Mouse (Mus musculus) erythroblast, embryonic 14.5 days (primary cell): ENCODE measurements around the gene Mus81. TPM values are rescaled to one million over a fixed set of nuclear protein-coding genes. Genes with fewer than 3 reads are reported as not detected.

ENCODE experiments used
- H3K27me3 ChIP-seq: 2 replicates; pipeline ENCODE4 v1.6.1; 2012; ENCODE audit warnings: inconsistent platforms; ENCODE audit not compliant: control insufficient read depth
- H3K36me3 ChIP-seq: 2 replicates; pipeline ENCODE4 v1.6.1; 2012; ENCODE audit warnings: mild to moderate bottlenecking, inconsistent platforms; ENCODE audit not compliant: control insufficient read depth
- H3K4me1 ChIP-seq: 2 replicates; pipeline ENCODE4 v1.6.1; 2012; ENCODE audit warnings: inconsistent platforms; ENCODE audit not compliant: control insufficient read depth
- H3K4me3 ChIP-seq: replicated peaks from 2 replicates; pipeline ENCODE3; 2012; ENCODE audit warnings: moderate library complexity, mild to moderate bottlenecking, inconsistent platforms
- H3K9me3 ChIP-seq: 2 replicates; pipeline ENCODE4 v1.6.1; 2012; ENCODE audit warnings: low read length, inconsistent platforms, mixed read lengths; ENCODE audit not compliant: control insufficient read depth
- GATA1 ChIP-seq: IDR thresholded peaks from 2 replicates; pipeline ENCODE4 v1.6.1; 2012; ENCODE audit warnings: low read length, inconsistent platforms, mixed read lengths
- TAL1 ChIP-seq: IDR thresholded peaks from 3 replicates; pipeline ENCODE4 v1.6.1; 2012; ENCODE audit warnings: low read length, inconsistent platforms, mixed read lengths
- polyA plus RNA-seq: library from polyadenylated mRNA; stranded (reverse); fragments of >175 nt; gene quantifications from 2 replicates; pipeline ENCODE4 v1.2.3, GENCODE M21; 2012

The Mus81 gene
- polyA plus RNA-seq, 1 experiment = 5.2 TPM

DNA sequence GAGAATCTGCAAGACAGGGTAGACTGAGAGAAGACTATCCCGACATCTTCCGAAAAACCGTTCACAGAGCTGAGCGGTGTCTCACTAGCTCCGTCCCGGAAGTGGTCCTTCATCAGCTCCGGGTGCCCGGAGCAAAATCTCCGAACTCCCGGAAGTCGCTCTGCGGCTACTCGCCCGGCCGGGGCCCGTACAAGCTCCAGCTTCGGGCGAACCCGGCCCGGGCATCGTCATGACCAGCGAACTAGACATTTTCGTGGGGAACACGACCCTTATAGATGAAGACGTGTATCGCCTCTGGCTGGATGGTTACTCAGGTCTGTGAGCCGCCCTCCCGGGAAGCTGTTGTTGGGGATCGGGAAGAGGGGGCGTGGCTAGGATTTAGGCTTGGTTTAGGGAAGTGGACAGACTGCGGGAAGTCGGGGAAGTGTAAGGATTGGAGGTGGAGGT lies 27.7 kb downstream of the Mus81 start, which contains the start of gene Fibp:
Gene Fibp (plus strand): TSS at position 151 of the 447 bp plus-strand sequence.
- H3K9me3 ChIP-seq = no peaks in the 10 kb centered on the region
- H3K36me3 ChIP-seq = peaks cover 32% of the 10 kb centered on the region
- peaks cover 61% of the 10 kb centered on the region for H3K4me1 ChIP-seq
- peaks cover 10% of the 10 kb centered on the region for H3K27me3 ChIP-seq
- peak within 1 kb of the TSS; percentile 83 for H3K4me3 ChIP-seq
- no peak for TF ChIP-seq TAL1
- no peak for TF ChIP-seq GATA1

DNA sequence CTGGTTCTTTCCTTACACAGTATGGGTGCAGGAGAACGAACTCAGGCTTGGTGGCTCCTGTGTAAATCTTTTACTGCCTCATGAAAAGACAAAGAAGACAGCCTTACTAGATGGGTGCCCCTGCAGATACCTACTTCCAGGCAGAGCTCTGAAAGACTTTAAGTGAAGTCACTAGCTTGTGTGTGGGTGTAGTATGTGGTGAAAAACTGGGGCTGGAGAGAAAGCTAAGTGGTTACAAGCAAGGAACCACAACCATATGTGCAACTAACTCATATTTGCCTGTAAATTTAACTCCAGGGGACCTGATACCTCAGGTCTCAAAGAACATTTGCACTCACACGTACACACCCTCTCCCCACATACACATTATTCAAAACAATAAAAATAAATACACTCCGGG lies 28.3 kb downstream of the Mus81 start:
- TF ChIP-seq TAL1 (no peak), GATA1 (no peak)
- peaks cover 10% of the 10 kb centered on the region for H3K27me3 ChIP-seq
- no peaks in the 10 kb centered on the region for H3K9me3 ChIP-seq
- H3K36me3 ChIP-seq = peaks cover 28% of the 10 kb centered on the region
- peak overlapping the region; percentile 83 for H3K4me3 ChIP-seq
- H3K4me1 ChIP-seq = peaks cover 66% of the 10 kb centered on the region

DNA sequence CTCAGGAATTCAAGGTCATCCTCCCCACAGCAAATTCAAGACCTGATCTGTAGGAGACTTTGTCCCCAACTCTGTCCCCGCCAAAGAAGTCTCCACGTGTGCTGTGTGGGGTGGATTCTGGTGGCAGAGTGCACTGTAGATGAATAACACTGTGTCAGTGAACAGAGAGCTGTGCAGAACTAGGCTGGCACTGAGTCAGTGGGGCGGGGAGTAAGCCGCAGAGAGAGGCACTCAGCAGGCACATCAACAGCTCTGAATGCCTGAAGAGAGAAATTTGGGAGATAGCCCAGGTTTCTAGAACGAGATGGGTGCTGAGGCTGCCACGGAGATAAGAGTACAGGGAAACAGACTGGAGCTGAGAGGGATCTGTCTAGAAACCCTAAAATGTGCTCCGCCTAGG lies 29.2 kb downstream of the Mus81 start:
- peaks cover 10% of the 10 kb centered on the region for H3K27me3 ChIP-seq
- TF ChIP-seq TAL1 (no peak), GATA1 (no peak)
- no peaks in the 10 kb centered on the region for H3K9me3 ChIP-seq
- H3K4me3 ChIP-seq = no peak overlapping the region
- H3K36me3 ChIP-seq = peaks cover 25% of the 10 kb centered on the region
- H3K4me1 ChIP-seq = peaks cover 68% of the 10 kb centered on the region

DNA sequence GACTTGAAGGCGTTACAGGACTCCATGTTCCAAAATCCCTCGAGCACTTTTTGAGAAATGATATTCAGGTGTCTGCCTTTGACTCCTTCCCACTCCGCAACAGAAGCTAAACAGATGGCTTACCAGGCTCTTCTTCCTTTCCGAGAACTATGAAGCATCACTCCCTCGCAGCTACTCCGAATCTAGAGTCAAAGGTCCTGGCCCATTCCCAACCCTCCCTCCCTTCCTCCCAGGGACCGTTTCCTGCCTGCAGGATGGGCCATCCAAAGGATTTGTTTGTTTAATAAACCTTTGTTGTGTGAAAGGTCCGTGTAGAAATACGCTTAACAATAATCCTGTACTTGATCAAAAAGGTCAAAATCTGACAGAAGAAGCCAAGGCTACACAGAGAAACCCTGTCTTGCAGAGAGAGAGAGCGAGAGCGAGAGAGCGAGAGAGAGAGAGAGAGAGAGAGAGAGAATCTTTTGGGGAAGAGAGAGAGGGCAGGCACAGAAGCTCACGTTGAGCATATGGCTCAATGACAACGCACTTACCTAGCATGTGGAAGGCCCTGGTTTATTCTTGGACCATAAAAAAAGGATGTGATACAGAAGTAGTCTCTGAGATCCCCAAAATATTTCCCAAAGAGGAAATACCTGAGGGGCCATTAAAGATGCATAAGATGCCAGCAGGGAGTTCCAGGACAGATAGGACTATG lies 30.3 kb downstream of the Mus81 start, which contains the start of gene Ccdc85b:
Gene Ccdc85b (minus strand): TSS at position 149 of the 697 bp plus-strand sequence.
- TF ChIP-seq GATA1 = no peak
- TF ChIP-seq TAL1 = no peak
- peaks cover 10% of the 10 kb centered on the region for H3K27me3 ChIP-seq
- H3K4me1 ChIP-seq = peaks cover 68% of the 10 kb centered on the region

DNA sequence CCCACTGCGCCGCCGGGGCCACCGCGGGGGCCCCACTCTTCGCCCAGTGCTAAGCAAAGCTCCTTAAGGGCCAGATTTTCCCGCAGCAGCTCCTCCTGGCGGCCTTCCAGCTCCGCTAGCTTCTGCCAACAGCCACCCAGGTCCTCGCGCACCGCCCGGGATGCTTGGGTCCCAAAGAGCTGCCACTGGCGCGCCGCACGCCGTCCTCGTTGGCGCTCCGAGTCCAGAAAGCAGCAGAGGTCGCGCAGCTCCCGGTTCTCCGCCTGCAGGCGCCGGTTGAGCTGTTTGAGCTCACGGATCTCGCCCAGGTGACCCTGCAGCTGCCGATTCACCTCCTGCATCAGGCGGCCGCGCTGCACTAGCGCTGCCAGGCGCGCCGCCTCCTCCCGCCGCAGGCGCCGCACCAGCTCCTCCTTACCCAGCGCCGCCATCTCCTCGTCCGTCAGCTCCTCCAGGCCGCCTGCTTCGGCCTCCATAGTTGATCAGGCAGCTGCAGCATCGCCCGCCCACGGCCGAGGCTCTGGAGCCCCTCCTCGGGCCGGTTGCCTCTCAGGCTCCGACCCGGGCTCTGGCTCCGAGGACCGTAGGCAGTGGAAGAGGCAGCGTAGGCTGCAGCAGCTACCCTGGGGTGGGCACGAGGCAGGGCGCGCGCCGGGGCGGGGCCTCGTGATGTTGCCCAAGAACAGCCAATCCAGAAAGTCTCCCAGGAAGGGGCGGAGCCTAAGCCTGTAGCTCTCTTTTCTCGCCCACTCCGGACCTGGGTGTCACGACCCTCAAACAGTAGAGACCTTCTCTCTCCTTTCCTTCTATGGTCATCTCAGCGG lies 31.1 kb downstream of the Mus81 start:
- peaks cover 7% of the 10 kb centered on the region for H3K36me3 ChIP-seq
- H3K27me3 ChIP-seq = peaks cover 10% of the 10 kb centered on the region
- no peaks in the 10 kb centered on the region for H3K9me3 ChIP-seq
- peaks cover 65% of the 10 kb centered on the region for H3K4me1 ChIP-seq
- TF ChIP-seq GATA1 (no peak), TAL1 (no peak)
- peak overlapping the region; percentile 76 for H3K4me3 ChIP-seq

More for the DNA sequence above, 30.3 kb downstream of the Mus81 start, which contains the start of gene Ccdc85b:
- Histone ChIP-seq H3K36me3 (peaks cover 14% of the 10 kb centered on the region), H3K4me3 (peak within 1 kb of the TSS; percentile 76), H3K9me3 (no peaks in the 10 kb centered on the region)

DNA sequence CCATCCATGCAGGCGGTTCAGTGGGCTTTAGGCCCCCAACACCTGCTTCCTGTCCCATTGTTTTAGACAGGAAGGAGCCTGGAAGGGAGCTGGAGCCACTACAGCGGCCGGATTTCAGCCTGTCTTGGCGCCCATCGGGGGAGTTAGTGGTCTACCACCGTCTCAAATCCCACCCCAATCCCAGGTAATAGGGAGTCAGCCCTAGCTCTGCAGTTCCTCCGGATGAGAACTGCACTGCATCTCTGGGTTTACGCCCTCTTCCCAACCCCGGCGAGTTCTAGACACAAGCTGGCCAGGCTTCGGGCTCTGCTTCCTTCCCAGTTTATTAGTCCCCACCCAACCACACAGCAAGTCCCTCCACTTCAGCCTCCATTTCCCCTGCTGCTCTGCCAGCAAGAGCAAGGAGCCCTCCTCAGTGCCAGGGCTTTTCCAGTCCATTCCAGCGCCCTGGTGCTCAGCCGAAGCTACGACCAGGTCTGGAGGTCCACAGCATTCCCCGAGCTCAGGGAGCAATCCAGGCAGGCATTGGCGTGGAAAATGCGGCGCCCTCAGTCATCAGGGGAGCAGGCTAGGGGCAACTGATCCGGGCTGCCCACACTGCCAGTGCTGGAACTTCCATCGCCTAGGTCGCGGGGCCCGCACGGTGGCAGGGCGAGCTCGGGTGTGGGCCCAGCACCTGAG lies 31.8 kb downstream of the Mus81 start:
- Histone ChIP-seq H3K4me1 (peaks cover 62% of the 10 kb centered on the region), H3K27me3 (peaks cover 10% of the 10 kb centered on the region), H3K9me3 (no peaks in the 10 kb centered on the region), H3K36me3 (peaks cover 7% of the 10 kb centered on the region), H3K4me3 (peak overlapping the region; percentile 76)
- TF ChIP-seq TAL1 (no peak), GATA1 (no peak)

DNA sequence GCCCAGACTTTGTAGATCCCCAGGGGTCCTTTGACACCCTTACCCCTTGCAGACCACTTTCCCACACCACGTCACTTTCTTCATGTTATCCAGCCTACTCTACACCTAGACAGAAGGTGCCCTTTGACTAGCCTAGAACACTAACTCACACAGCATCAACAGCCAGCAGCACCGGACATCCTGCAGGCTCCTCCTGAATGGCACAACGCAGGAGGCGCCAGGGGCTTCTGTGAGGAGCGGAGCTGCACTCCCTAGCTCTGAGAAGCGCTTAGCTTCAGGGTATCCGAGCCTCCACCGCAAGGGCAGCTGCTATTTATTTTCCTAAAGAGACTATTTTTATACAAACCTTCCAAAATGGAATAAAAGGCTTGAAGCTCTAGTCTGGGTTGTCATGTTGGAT lies 32.6 kb downstream of the Mus81 start:
- no peaks in the 10 kb centered on the region for H3K9me3 ChIP-seq
- peaks cover 54% of the 10 kb centered on the region for H3K4me1 ChIP-seq
- peaks cover 7% of the 10 kb centered on the region for H3K36me3 ChIP-seq
- no peak overlapping the region for H3K4me3 ChIP-seq
- TF ChIP-seq TAL1 (no peak), GATA1 (no peak)
- H3K27me3 ChIP-seq = peaks cover 15% of the 10 kb centered on the region

DNA sequence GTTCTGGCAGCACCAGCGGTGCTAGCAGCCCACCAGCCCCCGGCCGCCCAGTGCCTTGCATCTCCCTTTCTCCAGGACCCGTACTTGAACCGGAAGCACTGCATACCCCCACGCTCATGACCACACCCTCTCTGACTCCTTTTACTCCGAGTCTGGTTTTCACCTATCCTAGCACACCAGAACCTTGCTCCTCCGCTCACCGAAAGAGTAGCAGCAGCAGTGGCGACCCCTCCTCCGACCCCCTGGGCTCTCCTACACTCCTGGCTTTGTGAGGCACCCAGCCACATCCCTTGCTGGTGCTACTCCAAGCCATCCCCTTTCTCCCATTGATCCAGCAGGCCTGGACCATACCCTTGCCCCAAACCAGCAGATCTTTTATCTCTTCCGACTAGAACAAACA lies 33.2 kb downstream of the Mus81 start:
- Histone ChIP-seq H3K9me3 (no peaks in the 10 kb centered on the region), H3K4me1 (peaks cover 50% of the 10 kb centered on the region), H3K36me3 (peaks cover 7% of the 10 kb centered on the region), H3K4me3 (no peak overlapping the region), H3K27me3 (peaks cover 20% of the 10 kb centered on the region)
- TF ChIP-seq GATA1 (no peak), TAL1 (no peak)

DNA sequence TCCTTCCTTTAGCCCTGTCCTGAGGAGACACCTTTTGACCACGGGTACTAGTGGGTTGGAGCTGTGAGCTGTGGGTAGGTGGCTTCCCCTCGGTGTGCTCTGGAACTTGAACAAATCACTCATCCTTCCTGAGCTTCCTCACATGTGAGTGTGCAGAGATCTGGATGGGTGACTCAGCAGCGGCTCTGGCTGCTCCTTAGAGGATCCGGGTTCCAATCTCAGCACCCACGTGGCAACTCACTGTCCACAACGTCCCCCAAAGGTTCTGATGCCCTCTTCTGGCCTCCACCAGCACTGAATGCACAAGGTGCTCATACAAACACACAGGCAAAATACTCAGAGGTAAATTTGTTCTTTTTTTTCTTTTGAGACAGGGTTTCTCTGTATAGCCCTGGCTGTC lies 36.4 kb downstream of the Mus81 start:
- H3K4me1 ChIP-seq = peaks cover 42% of the 10 kb centered on the region
- no peak overlapping the region for H3K4me3 ChIP-seq
- H3K36me3 ChIP-seq = peaks cover 7% of the 10 kb centered on the region
- TF ChIP-seq GATA1 (no peak), TAL1 (no peak)
- H3K9me3 ChIP-seq = peaks cover 9% of the 10 kb centered on the region
- peaks cover 50% of the 10 kb centered on the region for H3K27me3 ChIP-seq
